Mouse (Mus musculus) hindbrain, postnatal 0 days (tissue): ENCODE results near the gene Eps8l2. TPM values are rescaled to one million over a fixed set of nuclear protein-coding genes. Genes with fewer than 3 reads are reported as not detected.

ENCODE experiments used
- ATAC-seq: fragments of 200-750 bp; cut with Nextera tagmentation; 2 replicates; pipeline ENCODE4 v1.8.0; 2017; ENCODE audit warnings: mild to moderate bottlenecking, moderate TSS enrichment, moderate library complexity
- DNase-seq: peaks from one replicate; pipeline ENCODE4 v3.0.0-alpha.2; 2015; ENCODE audit warnings: low spot score
- H3K27ac ChIP-seq: fragments of 300-500 bp; sonication (generic); 2 replicates; pipeline ENCODE4 v1.5.1; 2014; ENCODE audit warnings: mild to moderate bottlenecking
- H3K27me3 ChIP-seq: fragments of 300-500 bp; sonication (generic); 2 replicates; pipeline ENCODE4 v1.6.1; 2014; ENCODE audit warnings: low read length, mixed read lengths; ENCODE audit not compliant: insufficient read depth
- H3K36me3 ChIP-seq: fragments of 300-500 bp; sonication (generic); 2 replicates; pipeline ENCODE4 v1.6.1; 2014; ENCODE audit warnings: low read length, mixed read lengths; ENCODE audit not compliant: insufficient read depth
- H3K4me1 ChIP-seq: fragments of 300-500 bp; sonication (generic); 2 replicates; pipeline ENCODE4 v1.6.1; 2014; ENCODE audit warnings: antibody characterized with exemption, low read length, mixed read lengths; ENCODE audit not compliant: insufficient read depth
- H3K4me2 ChIP-seq: fragments of 300-500 bp; sonication (generic); 2 replicates; pipeline ENCODE4 v1.6.1; 2014; ENCODE audit warnings: low read depth, mild to moderate bottlenecking, low read length, moderate library complexity, mixed read lengths
- H3K4me3 ChIP-seq: fragments of 300-500 bp; sonication (generic); 2 replicates; pipeline ENCODE4 v1.5.1; 2014; ENCODE audit warnings: low read length
- H3K9ac ChIP-seq: fragments of 300-500 bp; sonication (generic); replicated peaks from 2 replicates; pipeline ENCODE4 v1.6.1; 2014; ENCODE audit warnings: mild to moderate bottlenecking, low read length, moderate library complexity, mixed read lengths
- H3K9me3 ChIP-seq: fragments of 300-500 bp; sonication (generic); 2 replicates; pipeline ENCODE4 v1.6.1; 2016; ENCODE audit warnings: low read length, mixed read lengths
- CTCF ChIP-seq: IDR thresholded peaks from 2 replicates; pipeline ENCODE4 v1.5.1; 2016; ENCODE audit warnings: antibody characterized with exemption, control low read depth, low read depth
- WGBS: fragments of 180-500 bp; shearing (Covaris S2); extraction: QIAGEN DNeasy Blood & Tissue Kit; methylation state at CpG from one replicate; pipeline ENCODE4 v1.1.7; 2014; 5-methylcytosine and 5-hydroxymethylcytosine counted together
- polyA plus RNA-seq: library from polyadenylated mRNA; unstranded; fragments of >200 nt; fragmentation: Nextera tagmentation; extraction: Ambion mirVana; gene quantifications from 2 replicates; pipeline ENCODE4 v1.2.1, GENCODE M21; 2015
- total RNA-seq: library from RNA; depleted of rRNA; stranded (reverse); fragments of >200 nt; gene quantifications from 2 replicates; pipeline ENCODE4 v1.2.3, GENCODE M21; 2014

Eps8l2 gene
- total and polyA plus RNA-seq, 2 experiments from 2014 or later: 1.5 to 3.9 TPM

DNA sequence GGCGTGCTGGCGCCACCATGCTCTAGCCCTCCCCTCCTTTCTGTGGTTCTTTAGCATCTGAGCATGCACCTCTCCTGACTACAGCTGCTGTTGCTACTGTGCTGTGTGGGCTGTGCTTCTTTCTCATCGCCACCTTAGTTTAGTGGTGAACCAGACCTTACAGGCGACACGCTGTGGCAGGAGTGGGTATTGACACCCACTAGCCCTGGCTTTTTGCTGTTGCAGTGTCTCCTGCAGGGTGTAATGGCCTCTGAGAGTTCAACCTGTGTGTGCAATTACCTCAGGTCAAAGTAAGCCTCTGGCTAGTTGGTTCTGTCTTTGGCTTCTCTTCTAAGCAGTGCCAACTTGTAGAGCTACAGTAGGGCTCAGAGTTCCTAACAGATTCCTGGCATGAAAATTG is 22.7 kb upstream of the Eps8l2 start:
- H3K9ac ChIP-seq: no peak overlapping the region
- H3K4me3 ChIP-seq: no peak overlapping the region
- peak; percentile 49; the same call in 1 of the 2 replicates for ATAC-seq
- no peaks in the 10 kb centered on the region for H3K9me3 ChIP-seq
- peaks cover 85% of the 10 kb centered on the region for H3K36me3 ChIP-seq
- WGBS: 80% methylated on average over 5 of the region's 5 CpGs
- no peak overlapping the region for H3K27ac ChIP-seq
- DNase-seq: peak; percentile 28
- no peak overlapping the region for H3K4me2 ChIP-seq
- H3K4me1 ChIP-seq: no peaks in the 10 kb centered on the region
- peak; percentile 63 for TF ChIP-seq CTCF
- no peaks in the 10 kb centered on the region for H3K27me3 ChIP-seq

DNA sequence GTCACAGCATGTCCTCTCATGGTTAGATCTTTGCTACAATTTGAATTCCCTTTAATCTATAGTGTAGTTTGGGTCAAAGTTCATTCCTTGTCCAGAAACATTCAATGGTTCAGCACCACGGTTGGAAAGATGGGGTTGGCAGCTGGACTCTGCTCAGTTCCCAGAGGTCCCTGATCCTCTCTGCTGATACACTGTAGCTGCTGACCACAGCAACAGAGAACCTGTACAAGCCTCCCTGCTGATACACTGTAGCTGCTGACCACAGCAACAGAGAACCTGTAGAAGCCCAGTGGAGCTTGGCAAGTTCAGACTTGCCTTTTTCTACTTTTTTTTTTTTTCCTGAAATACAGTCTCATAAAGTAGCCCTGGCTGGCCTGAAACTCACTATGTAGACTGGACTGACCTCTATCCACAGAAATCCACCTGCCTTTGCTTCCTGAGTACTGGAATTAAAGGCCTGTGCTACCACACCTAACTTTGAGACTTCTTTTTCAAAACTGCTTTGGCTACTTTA is 21.0 kb upstream of the Eps8l2 start:
- Histone ChIP-seq H3K9me3 (no peaks in the 10 kb centered on the region), H3K27ac (no peak overlapping the region), H3K9ac (no peak overlapping the region), H3K36me3 (peaks cover 87% of the 10 kb centered on the region), H3K27me3 (no peaks in the 10 kb centered on the region), H3K4me3 (no peak overlapping the region), H3K4me1 (no peaks in the 10 kb centered on the region), H3K4me2 (no peak overlapping the region)
- no peak for DNase-seq
- 74% methylated on average over 1 of the region's 1 CpGs for WGBS
- no peak for ATAC-seq
- TF ChIP-seq CTCF: no peak

DNA sequence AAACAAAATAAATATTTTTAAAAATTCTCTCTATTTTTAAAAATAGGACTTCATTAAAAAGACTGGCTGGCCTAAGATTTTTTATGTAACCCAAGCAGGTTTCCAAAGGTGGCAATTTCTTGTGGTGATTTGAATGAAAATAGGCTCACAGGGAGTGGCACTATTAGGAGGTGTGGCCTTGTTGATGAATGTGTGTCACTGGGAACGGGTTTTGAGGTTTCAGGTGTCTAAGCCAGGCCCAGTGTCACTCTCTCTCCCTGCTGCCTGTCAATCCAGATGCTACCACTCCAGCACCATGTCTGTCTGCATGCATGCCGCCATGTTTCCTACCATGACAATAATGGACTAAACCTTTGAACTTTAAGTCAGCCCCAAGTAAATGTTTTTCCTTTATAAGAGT is 19.2 kb upstream of the Eps8l2 start:
- H3K9me3 ChIP-seq: no peaks in the 10 kb centered on the region
- H3K4me3 ChIP-seq: no peak overlapping the region
- no peak for DNase-seq
- ATAC-seq: no peak
- no peak overlapping the region for H3K4me2 ChIP-seq
- whole genome bisulfite sequencing: 74% methylated on average over 2 of the region's 2 CpGs
- no peak overlapping the region for H3K9ac ChIP-seq
- H3K36me3 ChIP-seq: peaks cover 84% of the 10 kb centered on the region
- no peak for TF ChIP-seq CTCF
- H3K27ac ChIP-seq: no peak overlapping the region
- H3K27me3 ChIP-seq: no peaks in the 10 kb centered on the region
- peaks cover 1% of the 10 kb centered on the region; the same call in 1 of the 2 replicates for H3K4me1 ChIP-seq

DNA sequence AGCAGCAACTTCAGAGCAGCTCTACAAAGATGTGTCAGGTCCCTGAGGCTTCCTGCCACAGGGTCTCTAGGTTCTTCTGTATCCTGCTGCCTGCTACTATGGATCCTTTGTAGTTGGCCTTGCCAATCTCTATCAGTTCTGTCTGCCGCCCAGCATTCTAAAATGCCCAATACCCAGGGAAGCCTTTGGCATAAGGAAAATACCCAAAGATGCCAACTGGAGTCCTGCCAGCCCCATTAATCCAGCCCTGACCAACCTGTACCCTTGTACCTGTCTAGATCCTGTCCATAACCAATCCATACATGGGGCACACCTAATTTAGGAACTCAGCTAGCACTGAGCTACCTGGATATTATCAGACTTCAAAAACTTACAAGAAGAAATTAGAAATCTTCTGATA is 14.0 kb upstream of the Eps8l2 start:
- no peak for TF ChIP-seq CTCF
- Histone ChIP-seq H3K36me3 (peaks cover 38% of the 10 kb centered on the region), H3K4me1 (peaks cover 24% of the 10 kb centered on the region), H3K4me3 (no peak overlapping the region), H3K4me2 (0 out of 2 replicates have a peak overlapping the region, but pooled peaks have one; percentile 4), H3K9ac (peak overlapping the region; percentile 33; the same call in 1 of the 2 replicates), H3K27me3 (no peaks in the 10 kb centered on the region), H3K9me3 (no peaks in the 10 kb centered on the region), H3K27ac (no peak overlapping the region)
- WGBS: 66% methylated on average over 1 of the region's 1 CpGs
- ATAC-seq (no peak), DNase-seq (no peak)

DNA sequence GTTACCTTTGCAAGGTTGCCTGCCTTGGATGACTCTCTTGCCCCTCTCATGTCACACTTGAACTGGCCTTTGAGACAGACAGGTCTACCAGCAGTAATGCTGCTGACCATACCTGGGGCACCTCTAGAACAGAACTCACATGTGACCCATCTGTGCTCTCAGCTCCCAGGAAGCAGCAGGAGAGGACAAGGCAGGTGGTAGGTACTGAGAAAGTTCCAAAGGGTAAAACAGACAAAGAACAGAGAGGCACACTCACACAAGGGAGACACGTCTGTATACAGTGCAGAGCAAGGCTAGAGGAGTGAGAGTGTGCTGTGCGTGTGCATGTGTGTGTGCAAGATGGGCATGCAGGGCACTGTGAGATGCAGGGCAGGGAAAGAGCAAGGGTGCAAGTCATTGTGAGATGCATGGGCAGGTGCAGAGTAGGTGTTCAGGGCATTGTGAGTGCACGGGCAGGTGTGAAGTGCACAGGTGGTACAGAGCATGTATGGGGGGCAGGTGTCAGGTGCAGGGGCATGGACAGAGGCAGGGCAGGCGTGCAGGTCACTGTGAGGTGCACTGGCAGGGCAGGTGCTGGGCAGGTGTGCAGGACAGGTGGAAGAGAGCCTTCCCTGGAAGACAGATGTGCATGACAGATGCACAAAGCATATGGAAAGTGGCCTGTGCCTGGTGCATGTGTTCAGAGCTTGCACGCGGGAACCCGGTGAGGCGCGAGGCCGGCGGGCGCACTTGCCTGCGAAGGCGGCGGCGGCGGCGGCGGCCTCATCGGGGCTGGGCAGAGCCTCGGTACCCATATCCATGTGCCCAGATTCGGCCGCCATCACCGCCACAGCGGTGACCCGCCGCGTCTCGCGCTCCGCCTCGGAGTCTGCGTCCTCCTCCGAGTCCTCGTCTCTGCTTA is 11.9 kb upstream of the Eps8l2 start:
- Histone ChIP-seq H3K9ac (peak overlapping the region; percentile 76), H3K4me3 (peak overlapping the region; percentile 58), H3K9me3 (no peaks in the 10 kb centered on the region), H3K27me3 (no peaks in the 10 kb centered on the region), H3K4me2 (peak overlapping the region; percentile 93), H3K36me3 (peaks cover 21% of the 10 kb centered on the region; the same call in 1 of the 2 replicates), H3K27ac (peak overlapping the region; percentile 100), H3K4me1 (peaks cover 24% of the 10 kb centered on the region)
- WGBS: 4% methylated on average over 35 of the region's 35 CpGs
- TF ChIP-seq CTCF: no peak
- peak; percentile 33 for ATAC-seq
- no peak for DNase-seq

DNA sequence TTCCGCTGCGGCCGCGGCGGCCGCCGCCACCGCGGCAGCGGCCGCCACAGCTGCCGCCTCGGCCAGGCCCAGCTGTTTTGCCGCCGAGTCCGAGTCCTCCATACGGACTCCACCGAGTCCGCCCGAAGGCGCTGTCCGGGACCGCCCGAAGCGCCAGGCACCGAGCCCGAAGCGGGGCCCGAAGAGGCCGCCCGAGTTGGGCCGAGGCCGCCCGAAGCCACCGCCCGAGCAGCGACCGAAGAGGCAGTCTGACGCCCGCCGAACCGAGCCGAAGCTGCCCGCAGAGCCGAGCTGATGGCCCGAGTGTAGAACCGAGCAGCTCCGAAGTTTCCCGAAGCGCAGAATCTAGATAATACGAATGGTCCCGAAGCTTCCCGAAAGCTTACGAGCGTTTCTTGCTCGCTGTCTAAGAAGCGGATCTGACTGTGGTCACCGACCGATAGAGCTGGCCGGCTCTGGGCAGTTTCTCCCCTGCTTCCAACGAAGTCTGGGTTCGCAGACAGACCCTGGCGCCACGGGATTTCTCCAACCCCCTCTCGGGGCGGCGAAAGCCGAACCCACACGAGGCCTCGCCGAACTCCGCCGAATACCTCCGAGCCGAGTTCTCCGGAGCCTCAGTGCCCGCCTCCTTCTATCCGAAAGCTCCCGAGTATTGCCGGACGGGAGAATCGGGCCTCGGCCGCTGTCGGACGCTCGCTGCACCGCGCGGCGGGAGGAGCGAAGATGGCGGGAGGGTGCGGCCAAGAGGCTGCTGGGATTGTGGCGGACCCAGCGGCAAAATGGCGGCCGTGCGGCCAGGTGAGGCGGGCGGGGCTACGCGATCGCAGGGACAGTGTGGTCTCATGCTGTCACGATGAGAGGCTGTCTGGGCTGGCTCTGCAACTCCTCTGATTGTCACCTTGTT is 11.0 kb upstream of the Eps8l2 start, which contains the start of the genes Deaf1 and Tmem80:
Gene Deaf1, minus strand, starts transcription at position 222 of the 904 bp plus-strand sequence.
Gene Tmem80, plus strand, starts transcription at position 271 of the 904 bp plus-strand sequence.
- DNase-seq: peak; percentile 100
- Histone ChIP-seq H3K36me3 (peaks cover 12% of the 10 kb centered on the region; the same call in 1 of the 2 replicates), H3K27ac (peak within 1 kb of the TSS; percentile 100), H3K4me1 (peaks cover 24% of the 10 kb centered on the region), H3K9me3 (no peaks in the 10 kb centered on the region), H3K9ac (peak within 1 kb of the TSS; percentile 76), H3K27me3 (no peaks in the 10 kb centered on the region), H3K4me3 (peak within 1 kb of the TSS; percentile 58), H3K4me2 (peak within 1 kb of the TSS; percentile 93)
- WGBS: under 1% methylated on average over 103 of the region's 105 CpGs
- ATAC-seq: peak; percentile 96
- TF ChIP-seq CTCF: no peak
